ENCODE assay signal across 1 mouse cellular context in genomic region chr17:78912861-78913281, GRCm38 (mm10).
TF ChIP-seq lines count a peak whose summit lies in the region.

No protein-coding gene starts in this region.

TF ChIP-seq in MEL, 35 proteins besides CTCF, POLR2A, EP300 and RAD21 (continued from another document):
- TF ChIP-seq USF2 (IDR thresholded peaks at IDR 0.05; ENCODE audit: borderline replicate concordance in 1 of 2, insufficient read depth in 1 of 2, low read depth in 1 of 2, low read length in 2 of 2), result no peak
- TF ChIP-seq NRF1 (IDR thresholded peaks at IDR 0.05; ENCODE audit: insufficient read depth, low read depth, low read length, poor library complexity, severe bottlenecking), result no peak
- peak; percentile 36; the same call in 1 of the 2 replicates for TF ChIP-seq MXI1 (IDR thresholded peaks at IDR 0.05; ENCODE audit: low read depth, low read length)
- TF ChIP-seq MEF2A (IDR thresholded peaks at IDR 0.05; ENCODE audit: extremely low read depth, insufficient replicate concordance, low read depth, low read length, poor library complexity, severe bottlenecking), result no peak
- no peak for TF ChIP-seq UBTF (IDR thresholded peaks at IDR 0.05; ENCODE audit: borderline replicate concordance, insufficient read depth, low read depth, low read length)
- TF ChIP-seq ZMIZ1 (IDR thresholded peaks at IDR 0.05; ENCODE audit: low read depth, low read length), result peak; percentile 58; the same call in 1 of the 2 replicates
- no peak for TF ChIP-seq BHLHE40 (IDR thresholded peaks at IDR 0.05; ENCODE audit: borderline replicate concordance, low read depth, low read length)
- no peak for TF ChIP-seq USF1 (IDR thresholded peaks at IDR 0.05; ENCODE audit: low read depth, low read length)
- 0 out of 2 replicates have a peak, but pooled peaks have one; percentile 4 for TF ChIP-seq ZNF384 (IDR thresholded peaks at IDR 0.05; ENCODE audit: low read depth, low read length)
- TF ChIP-seq GABPA (IDR thresholded peaks at IDR 0.05; ENCODE audit: low read depth, low read length), result no peak
- peak; percentile 50; the same call in 1 of the 2 replicates for TF ChIP-seq POLR2AphosphoS2 (IDR thresholded peaks at IDR 0.05; ENCODE audit: low read length)
- peak; percentile 67; the same call in 1 of the 2 replicates for TF ChIP-seq SIN3A (IDR thresholded peaks at IDR 0.05; ENCODE audit: low read length)
- TF ChIP-seq CHD1 (IDR thresholded peaks at IDR 0.05; ENCODE audit: low read depth, low read length), result no peak
- TF ChIP-seq JUND (IDR thresholded peaks at IDR 0.05; ENCODE audit: low read depth, low read length), result no peak
- no peak; the same call in 1 of the 2 replicates for TF ChIP-seq TCF12 (IDR thresholded peaks at IDR 0.05; ENCODE audit: low read depth, low read length)
- TF ChIP-seq CHD2 (IDR thresholded peaks at IDR 0.05; ENCODE audit: low read length), result peak; percentile 49; the same call in 1 of the 2 replicates
- TF ChIP-seq SMC3 (IDR thresholded peaks at IDR 0.05; ENCODE audit: low read depth, low read length), result no peak
- peak; percentile 76; the same call in 1 of the 2 replicates for TF ChIP-seq TBP (IDR thresholded peaks at IDR 0.05; ENCODE audit: low read depth, low read length)
- TF ChIP-seq MAZ (IDR thresholded peaks at IDR 0.05; ENCODE audit: low read depth, low read length), result 0 out of 2 replicates have a peak, but pooled peaks have one; percentile 35
